Mouse (Mus musculus) spleen, postnatal 14 days (tissue): ENCODE data around the gene Fam89a.
A peak's percentile ranks its signal among the peaks of the same experiment; 100 is the strongest.

ENCODE experiments used
- DNase-seq, 2 experiments: peaks; one replicate each; pipeline ENCODE4 v3.0.0; 2021 to 2022; ENCODE audit warnings: low spot score in 2 of 2

The Fam89a gene

GRCm38 (mm10) chr8:124754101-124754791 is 2.6 kb upstream of the Fam89a start:
- DNase-seq = no peak

GRCm38 (mm10) chr8:124752325-124752862 is 762 bp upstream of the Fam89a start:
- DNase-seq = no peak

DNA sequence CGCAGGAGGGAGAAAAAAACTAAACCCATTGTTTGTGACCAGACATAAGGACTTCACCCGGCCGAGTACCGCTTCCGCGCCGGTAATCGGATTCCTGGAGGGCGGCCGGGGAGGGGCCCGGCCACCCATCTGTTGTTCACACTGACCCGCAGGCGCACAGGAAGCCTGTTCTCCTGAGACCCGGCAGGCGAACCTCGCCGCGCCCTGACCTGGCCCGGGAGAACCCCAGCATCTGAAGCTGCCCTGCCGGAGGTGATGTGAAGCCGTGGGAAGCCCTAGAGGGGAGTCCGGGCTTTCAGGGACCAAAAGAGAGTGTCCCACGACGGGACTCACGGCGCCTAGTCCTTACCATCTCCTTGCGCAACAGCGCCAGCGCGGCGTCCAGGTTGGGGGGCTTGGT is 441 bp downstream of the Fam89a start:
- no peak for DNase-seq

GRCm38 (mm10) chr8:124746661-124747060 is 5.0 kb downstream of the Fam89a start:
- DNase-seq = no peak

DNA sequence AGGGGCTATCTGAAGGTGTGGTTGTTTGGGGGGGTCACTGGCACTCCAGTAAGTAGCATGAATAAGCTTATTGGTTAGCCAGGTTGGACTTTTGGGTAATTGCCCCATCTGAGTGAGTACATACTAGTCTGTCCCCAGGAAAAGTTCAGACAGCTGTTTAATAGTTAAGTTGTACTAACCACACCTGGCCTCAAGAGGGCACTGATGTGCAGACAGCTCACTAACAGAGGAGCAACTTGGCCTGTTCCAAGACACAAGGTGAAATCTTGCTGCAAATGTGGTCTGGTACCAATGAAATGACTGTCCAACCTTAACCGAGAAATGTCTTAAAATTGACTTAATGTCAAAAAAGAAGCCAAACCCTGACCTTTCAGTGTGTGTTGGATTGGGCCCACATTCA is 12.4 kb downstream of the Fam89a start:
- no peak for DNase-seq

- DNase-seq = no peak
Measured at GRCm38 (mm10) chr8:124735371-124735911, 16.2 kb downstream of the Fam89a start.

- DNase-seq = no peak
Measured at GRCm38 (mm10) chr8:124732828-124733227, 18.8 kb downstream of the Fam89a start.

DNA sequence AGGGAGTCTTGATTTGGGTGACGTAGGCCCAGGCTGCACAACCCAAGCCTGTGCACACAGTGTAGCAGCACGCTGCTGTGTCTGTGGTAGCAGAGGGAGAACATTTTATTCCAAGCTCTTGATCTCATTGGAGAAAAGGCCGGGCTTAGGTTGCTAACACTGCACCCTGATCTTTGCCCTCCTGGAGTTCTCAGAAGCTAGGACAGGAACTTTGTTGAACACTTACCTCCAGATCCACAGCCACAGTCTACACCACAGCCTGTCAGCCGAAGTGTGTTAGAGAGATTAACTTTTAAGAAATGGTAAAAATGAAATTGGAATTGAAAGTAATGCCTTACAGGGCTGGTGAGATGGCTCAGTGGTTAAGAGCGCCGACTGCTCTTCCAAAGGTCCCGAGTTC is 27.3 kb downstream of the Fam89a start:
- DNase-seq = no peak

DNA sequence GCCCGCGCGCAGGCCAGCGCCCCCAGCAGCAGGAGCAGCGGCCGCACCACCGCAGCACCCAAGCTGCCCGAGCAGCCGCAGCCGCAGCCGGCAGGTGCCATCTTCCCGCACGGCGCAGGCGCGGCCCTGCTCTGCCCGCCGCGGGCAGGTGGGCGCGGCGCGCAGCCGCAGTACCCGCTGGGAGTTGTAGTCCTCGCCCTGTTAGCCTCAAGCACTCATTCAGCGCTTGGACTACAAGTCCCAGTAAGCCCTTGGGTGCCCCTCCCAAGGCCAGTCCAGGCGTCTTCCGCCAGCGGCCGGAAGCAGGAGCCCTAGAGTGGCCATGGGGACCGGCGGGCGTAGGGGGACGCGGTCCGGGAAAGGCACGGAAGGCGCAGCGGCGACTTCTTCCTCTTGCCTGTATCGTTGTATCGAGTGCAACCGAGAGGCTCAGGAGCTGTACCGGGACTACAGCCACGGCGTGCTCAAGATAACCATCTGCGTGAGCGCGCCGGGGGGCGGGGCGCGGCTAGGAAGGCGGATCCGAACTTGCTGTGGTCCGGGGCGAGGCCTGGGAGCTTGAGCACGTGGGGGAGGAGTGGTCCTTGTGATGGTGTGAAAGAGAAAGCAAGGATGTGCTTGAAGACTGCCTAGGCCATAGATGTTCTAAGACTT is 29.6 kb downstream of the Fam89a start, which contains the start of the genes Ttc13 and Arv1:
TSS of gene Ttc13 (minus strand) at position 122 of the 654 bp plus-strand sequence.
TSS of gene Arv1 (plus strand) at position 278 of the 654 bp plus-strand sequence.
- DNase-seq = peak; percentile 89 to 93

- DNase-seq = no peak
Measured at GRCm38 (mm10) chr8:124720938-124721861, 30.4 kb downstream of the Fam89a start.

- no peak for DNase-seq
Measured at GRCm38 (mm10) chr8:124720133-124720532, 31.5 kb downstream of the Fam89a start.

DNA sequence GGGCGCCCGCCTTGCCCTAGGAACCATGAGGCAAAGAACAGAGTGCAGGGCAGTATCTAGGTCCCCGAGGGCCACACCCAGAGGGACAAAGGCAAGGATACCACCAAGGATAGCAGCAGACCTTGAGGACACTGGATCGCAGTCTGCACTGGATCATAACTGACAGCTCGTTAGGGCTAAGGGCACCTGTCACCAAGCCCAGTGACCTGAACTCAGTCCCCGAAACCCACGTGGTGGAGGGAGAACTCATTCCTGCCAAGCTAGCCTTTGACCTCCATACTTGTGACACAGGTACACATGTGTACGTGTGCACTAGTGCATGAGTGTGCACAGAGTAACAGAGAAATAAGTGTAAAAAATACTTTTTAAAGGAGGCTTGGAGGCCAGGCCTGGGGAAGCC is 35.9 kb downstream of the Fam89a start:
- DNase-seq = no peak

GRCm38 (mm10) chr8:124713207-124713606 is 38.4 kb downstream of the Fam89a start:
- no peak for DNase-seq

- DNase-seq = no peak
Measured at GRCm38 (mm10) chr8:124705823-124706222, 45.8 kb downstream of the Fam89a start.

DNA sequence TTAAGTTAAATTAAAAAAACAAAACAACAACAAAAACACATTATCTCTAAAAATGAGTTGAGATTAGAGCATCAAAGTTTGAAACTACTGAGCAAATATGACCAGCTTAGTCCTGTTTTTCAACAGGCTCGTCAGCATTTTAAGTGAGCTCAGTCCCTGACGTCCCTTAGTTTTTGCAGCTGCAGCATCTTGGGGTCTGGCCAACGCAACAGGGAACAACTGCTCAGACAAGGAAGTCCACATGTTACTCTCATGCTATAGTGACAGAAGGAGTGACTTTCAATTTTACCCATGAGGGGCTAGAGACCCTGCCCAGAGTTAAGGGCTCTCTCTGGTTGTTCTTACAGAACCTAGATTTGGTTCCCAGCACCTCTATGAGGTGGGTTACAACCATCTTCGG is 47.3 kb downstream of the Fam89a start:
- no peak for DNase-seq

GRCm38 (mm10) chr8:124703526-124703925 is 48.1 kb downstream of the Fam89a start:
- no peak for DNase-seq

DNA sequence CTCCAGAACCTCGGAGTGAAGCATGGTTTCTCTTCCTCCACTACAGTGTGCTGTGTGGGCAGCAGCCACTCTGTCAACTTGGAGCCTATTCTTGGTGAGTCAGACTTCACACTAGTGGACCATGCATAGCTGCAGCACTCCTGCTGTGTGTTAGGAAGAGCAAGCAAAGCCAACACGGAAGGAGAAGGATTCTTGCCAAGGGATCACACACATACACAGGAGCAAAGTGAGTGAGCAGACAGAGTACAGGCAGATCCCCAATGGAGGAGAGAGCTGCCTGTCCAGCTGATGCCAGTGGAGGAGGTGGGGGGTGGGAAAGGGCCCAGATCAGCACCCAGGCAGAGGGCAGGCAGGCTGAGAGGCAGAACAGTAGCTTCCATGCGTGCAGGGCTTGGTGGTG is 49.4 kb downstream of the Fam89a start:
- no peak for DNase-seq

GRCm38 (mm10) chr8:124701023-124701422 is 50.6 kb downstream of the Fam89a start:
- peak in 1 of 2 experiments; percentile 19 for DNase-seq

- DNase-seq = no peak
Measured at GRCm38 (mm10) chr8:124700271-124700670, 51.4 kb downstream of the Fam89a start.

GRCm38 (mm10) chr8:124695424-124696100 is 56.1 kb downstream of the Fam89a start:
- DNase-seq = no peak

DNA sequence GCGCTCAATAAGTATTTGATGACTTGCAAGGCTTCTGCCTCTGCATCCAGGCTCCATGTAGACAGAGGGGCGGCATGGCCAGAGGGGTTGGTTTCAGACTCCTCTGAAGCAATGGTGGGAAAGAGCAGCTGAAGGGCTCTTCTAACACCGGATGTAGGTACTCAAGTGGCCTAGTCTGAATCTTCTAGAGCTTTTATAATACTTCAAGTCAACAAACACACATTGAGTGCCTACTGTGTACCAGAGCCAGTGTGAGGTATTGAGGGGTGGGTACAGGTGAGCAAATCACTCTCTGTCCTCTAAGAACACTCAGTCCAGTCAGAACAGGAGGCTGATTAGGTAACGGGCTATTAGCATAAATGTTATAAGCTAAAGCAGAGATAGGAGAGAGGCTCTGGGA is 59.9 kb downstream of the Fam89a start:
- no peak for DNase-seq
